Mouse (Mus musculus) neural tube, embryonic 13.5 days (tissue): ENCODE measurements around the gene Rnf186. TPM values are rescaled to one million over a fixed set of nuclear protein-coding genes. Genes with fewer than 3 reads are reported as not detected.

Experiments used
- ATAC-seq: fragments of 200-750 bp; cut with Nextera tagmentation; 2 replicates; pipeline ENCODE4 v1.8.0; 2017; ENCODE audit warnings: low read depth, mild to moderate bottlenecking, moderate TSS enrichment, moderate library complexity
- H3K27ac ChIP-seq: fragments of 300-500 bp; sonication (generic); replicated peaks from 2 replicates; pipeline ENCODE4 v1.5.1; 2015; ENCODE audit warnings: moderate library complexity, mild to moderate bottlenecking, inconsistent platforms
- H3K27me3 ChIP-seq: fragments of 300-500 bp; sonication (generic); 2 replicates; pipeline ENCODE4 v1.6.1; 2015; ENCODE audit warnings: mild to moderate bottlenecking, inconsistent platforms
- H3K36me3 ChIP-seq: fragments of 300-500 bp; sonication (generic); 2 replicates; pipeline ENCODE4 v1.6.1; 2015; ENCODE audit warnings: mild to moderate bottlenecking, inconsistent platforms
- H3K4me1 ChIP-seq: fragments of 300-500 bp; sonication (generic); replicated peaks from 2 replicates; pipeline ENCODE4 v1.6.1; 2015; ENCODE audit warnings: inconsistent platforms
- H3K4me2 ChIP-seq: fragments of 300-500 bp; sonication (generic); 2 replicates; pipeline ENCODE4 v1.6.1; 2015; ENCODE audit warnings: inconsistent platforms, mild to moderate bottlenecking, moderate library complexity
- H3K4me3 ChIP-seq: fragments of 300-500 bp; sonication (generic); 2 replicates; pipeline ENCODE4 v1.5.1; 2015; ENCODE audit warnings: mild to moderate bottlenecking, inconsistent platforms
- H3K9ac ChIP-seq: fragments of 300-500 bp; sonication (generic); 2 replicates; pipeline ENCODE4 v1.6.1; 2015; ENCODE audit warnings: moderate library complexity, mild to moderate bottlenecking, inconsistent platforms
- H3K9me3 ChIP-seq: fragments of 300-500 bp; sonication (generic); 2 replicates; pipeline ENCODE4 v1.6.1; 2016; ENCODE audit warnings: inconsistent platforms
- WGBS: fragments of 180-500 bp; shearing (Covaris S2); methylation state at CpG from one replicate; pipeline ENCODE4 v1.1.7; 2015; 5-methylcytosine and 5-hydroxymethylcytosine counted together
- polyA plus RNA-seq: library from polyadenylated mRNA; unstranded; fragments of >200 nt; fragmentation: Nextera tagmentation; extraction: Ambion mirVana; gene quantifications from 2 replicates; pipeline ENCODE4 v1.2.1, GENCODE M21; 2015

The Rnf186 gene
- not detected in 2 replicates for polyA plus RNA-seq

GRCm38 (mm10) chr4:138966866-138967265 lies at the start of gene Rnf186:
TSS of gene Rnf186 (plus strand) at chr4:138967112.
- H3K9ac ChIP-seq, result no peak within 1 kb of the TSS
- 91% methylated on average over 13 of the region's 13 CpGs for WGBS
- no peak for ATAC-seq
- no peak within 1 kb of the TSS for H3K27ac ChIP-seq
- H3K36me3 ChIP-seq, result no peaks in the 10 kb centered on the region
- H3K4me1 ChIP-seq, result peaks cover 1% of the 10 kb centered on the region; the same call in 1 of the 2 replicates
- no peak within 1 kb of the TSS for H3K4me2 ChIP-seq
- H3K27me3 ChIP-seq, result no peaks in the 10 kb centered on the region
- H3K9me3 ChIP-seq, result no peaks in the 10 kb centered on the region
- H3K4me3 ChIP-seq, result no peak within 1 kb of the TSS

GRCm38 (mm10) chr4:138917282-138917681 lies 49.6 kb upstream of the Rnf186 start:
- whole genome bisulfite sequencing, result 80% methylated on average over 9 of the region's 9 CpGs
- H3K9ac ChIP-seq, result no peak overlapping the region
- H3K27ac ChIP-seq, result no peak overlapping the region
- ATAC-seq, result no peak
- no peak overlapping the region for H3K4me3 ChIP-seq
- no peaks in the 10 kb centered on the region for H3K27me3 ChIP-seq
- peaks cover 27% of the 10 kb centered on the region for H3K4me1 ChIP-seq
- H3K4me2 ChIP-seq, result no peak overlapping the region
- 0 out of 2 replicates have a peak, but pooled peaks cover 4% of the 10 kb centered on the region for H3K9me3 ChIP-seq
- no peaks in the 10 kb centered on the region for H3K36me3 ChIP-seq

GRCm38 (mm10) chr4:138921254-138922130 lies 45.4 kb upstream of the Rnf186 start:
- peak overlapping the region; percentile 27; the same call in 1 of the 2 replicates for H3K9ac ChIP-seq
- peak overlapping the region; percentile 21 for H3K4me3 ChIP-seq
- H3K36me3 ChIP-seq, result no peaks in the 10 kb centered on the region
- H3K27me3 ChIP-seq, result no peaks in the 10 kb centered on the region
- peak; percentile 80 for ATAC-seq
- peak overlapping the region; percentile 51 for H3K4me2 ChIP-seq
- H3K27ac ChIP-seq, result peak overlapping the region; percentile 75
- H3K4me1 ChIP-seq, result peaks cover 32% of the 10 kb centered on the region
- 0 out of 2 replicates have a peak, but pooled peaks cover 4% of the 10 kb centered on the region for H3K9me3 ChIP-seq
- WGBS, result 32% methylated on average over 20 of the region's 20 CpGs

GRCm38 (mm10) chr4:138922131-138922459 lies 44.8 kb upstream of the Rnf186 start:
- peak; percentile 90 for ATAC-seq
- peak overlapping the region; percentile 21 for H3K4me3 ChIP-seq
- peak overlapping the region; percentile 50 for H3K27ac ChIP-seq
- no peaks in the 10 kb centered on the region for H3K27me3 ChIP-seq
- 0 out of 2 replicates have a peak, but pooled peaks cover 3% of the 10 kb centered on the region for H3K9me3 ChIP-seq
- peak overlapping the region; percentile 27; the same call in 1 of the 2 replicates for H3K9ac ChIP-seq
- peak overlapping the region; percentile 51 for H3K4me2 ChIP-seq
- 2% methylated on average over 11 of the region's 11 CpGs for WGBS
- no peaks in the 10 kb centered on the region for H3K36me3 ChIP-seq
- H3K4me1 ChIP-seq, result peaks cover 32% of the 10 kb centered on the region

GRCm38 (mm10) chr4:138925561-138925960 lies 41.4 kb upstream of the Rnf186 start:
- H3K9me3 ChIP-seq, result no peaks in the 10 kb centered on the region
- H3K27ac ChIP-seq, result no peak overlapping the region
- 44% methylated on average over 2 of the region's 2 CpGs for WGBS
- H3K4me1 ChIP-seq, result peaks cover 31% of the 10 kb centered on the region
- no peaks in the 10 kb centered on the region for H3K27me3 ChIP-seq
- ATAC-seq, result no peak
- no peak overlapping the region for H3K9ac ChIP-seq
- no peak overlapping the region for H3K4me3 ChIP-seq
- H3K4me2 ChIP-seq, result no peak overlapping the region
- H3K36me3 ChIP-seq, result no peaks in the 10 kb centered on the region

DNA sequence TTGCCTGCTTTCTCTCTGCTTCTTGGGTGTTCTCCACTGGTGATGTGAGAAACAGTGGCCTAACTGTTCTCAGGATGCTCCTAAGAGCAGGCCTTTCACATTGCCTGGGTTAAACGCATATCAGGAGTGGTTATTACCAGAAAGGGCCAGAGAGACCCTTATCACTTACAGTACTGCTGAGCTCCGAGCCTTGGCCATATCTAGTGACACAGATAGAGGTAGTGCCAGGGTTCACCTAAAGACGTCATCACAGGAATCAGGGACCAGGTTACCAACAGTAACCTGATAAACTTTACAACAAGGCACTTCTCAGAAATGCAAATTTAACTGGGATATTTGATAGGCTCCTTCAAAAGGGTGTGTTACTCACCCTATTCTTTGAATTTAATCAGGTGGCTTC lies 33.0 kb upstream of the Rnf186 start:
- no peak for ATAC-seq
- Histone ChIP-seq H3K4me2 (no peak overlapping the region), H3K27me3 (no peaks in the 10 kb centered on the region), H3K9me3 (no peaks in the 10 kb centered on the region), H3K27ac (no peak overlapping the region), H3K4me1 (no peaks in the 10 kb centered on the region), H3K4me3 (no peak overlapping the region), H3K36me3 (no peaks in the 10 kb centered on the region), H3K9ac (no peak overlapping the region)
- WGBS, result 77% methylated on average over 3 of the region's 3 CpGs

DNA sequence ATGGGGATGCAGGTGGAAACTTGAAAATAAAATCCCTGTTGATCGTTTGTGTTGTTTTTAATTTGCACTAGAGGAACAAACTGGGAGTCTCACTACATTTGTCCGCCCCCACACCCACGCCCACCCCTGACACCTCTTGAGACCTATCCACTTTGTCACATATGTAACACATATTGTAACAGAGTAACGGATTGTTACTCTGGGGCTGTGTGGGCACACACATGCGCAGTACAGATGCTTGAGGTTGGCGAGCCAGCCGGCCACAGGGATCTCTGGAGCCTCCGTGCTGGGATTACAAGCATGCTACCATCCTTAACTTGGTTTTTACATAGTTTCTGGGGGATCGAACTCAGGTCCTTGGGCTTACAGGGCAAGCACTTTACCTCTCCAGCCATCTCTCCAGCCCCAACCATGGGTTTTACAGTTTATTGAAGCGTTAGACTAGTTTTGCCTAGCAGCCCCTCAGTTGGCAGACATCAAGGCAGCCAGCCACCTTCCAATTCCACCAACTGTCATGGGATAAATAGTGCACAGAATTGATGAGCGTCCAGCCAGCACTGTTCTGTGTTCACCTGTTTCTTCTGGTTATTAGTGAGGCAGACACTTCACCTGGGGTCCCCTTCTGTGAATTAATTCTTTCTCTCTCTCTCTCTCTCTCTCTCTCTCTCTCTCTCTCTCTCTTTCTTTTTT lies 32.3 kb upstream of the Rnf186 start:
- no peak overlapping the region for H3K4me2 ChIP-seq
- WGBS, result 87% methylated on average over 11 of the region's 11 CpGs
- no peaks in the 10 kb centered on the region for H3K27me3 ChIP-seq
- H3K9me3 ChIP-seq, result no peaks in the 10 kb centered on the region
- H3K4me1 ChIP-seq, result no peaks in the 10 kb centered on the region
- H3K9ac ChIP-seq, result no peak overlapping the region
- ATAC-seq, result no peak
- no peaks in the 10 kb centered on the region for H3K36me3 ChIP-seq
- no peak overlapping the region for H3K4me3 ChIP-seq
- H3K27ac ChIP-seq, result no peak overlapping the region

DNA sequence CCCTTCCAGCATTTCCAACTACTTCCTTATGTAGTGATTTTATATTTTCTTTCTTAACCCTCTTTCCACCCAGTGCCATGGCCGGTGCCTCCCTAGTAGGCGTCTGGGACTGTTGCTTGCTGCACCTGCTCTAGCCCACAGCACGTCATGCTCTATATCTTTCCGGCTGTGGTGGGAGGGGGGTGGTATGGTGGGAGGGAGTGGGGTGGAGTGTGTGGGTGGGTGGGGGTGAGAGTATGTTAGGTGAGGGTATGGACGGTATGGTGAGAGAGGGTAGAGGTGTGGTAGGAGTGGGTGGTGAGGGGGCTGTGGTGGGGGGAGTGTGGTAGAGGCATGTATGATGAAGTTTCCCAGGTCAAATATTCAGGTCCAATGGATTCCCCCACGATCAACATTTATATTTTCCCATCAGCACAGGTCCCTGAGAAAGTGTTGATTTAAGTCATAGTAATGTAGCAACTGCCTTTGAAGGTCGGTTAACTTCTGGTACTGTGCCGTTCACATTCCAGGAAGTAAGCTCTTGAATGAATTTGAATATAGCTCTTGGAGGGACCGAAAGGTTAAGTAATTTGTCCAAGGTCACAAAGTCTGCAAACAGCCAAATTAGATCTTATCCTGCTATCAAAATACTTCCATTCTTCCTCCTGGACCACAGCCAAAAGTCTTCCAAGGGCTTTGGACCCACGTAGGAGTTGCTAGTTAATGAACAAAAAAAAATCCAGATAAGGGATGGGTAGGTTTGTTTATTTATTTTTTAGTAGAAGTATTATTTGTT lies 28.2 kb upstream of the Rnf186 start:
- no peak overlapping the region for H3K27ac ChIP-seq
- no peak overlapping the region for H3K4me2 ChIP-seq
- H3K4me3 ChIP-seq, result no peak overlapping the region
- no peak for ATAC-seq
- peaks cover 5% of the 10 kb centered on the region; the same call in 1 of the 2 replicates for H3K4me1 ChIP-seq
- H3K9ac ChIP-seq, result no peak overlapping the region
- no peaks in the 10 kb centered on the region for H3K27me3 ChIP-seq
- H3K9me3 ChIP-seq, result no peaks in the 10 kb centered on the region
- WGBS, result 80% methylated on average over 10 of the region's 10 CpGs
- no peaks in the 10 kb centered on the region for H3K36me3 ChIP-seq

GRCm38 (mm10) chr4:138939481-138939880 lies 27.4 kb upstream of the Rnf186 start:
- H3K9ac ChIP-seq, result no peak overlapping the region
- H3K4me1 ChIP-seq, result peaks cover 5% of the 10 kb centered on the region; the same call in 1 of the 2 replicates
- H3K9me3 ChIP-seq, result no peaks in the 10 kb centered on the region
- no peak overlapping the region for H3K4me2 ChIP-seq
- no peak overlapping the region for H3K27ac ChIP-seq
- WGBS, result 64% methylated on average over 4 of the region's 4 CpGs
- no peaks in the 10 kb centered on the region for H3K27me3 ChIP-seq
- ATAC-seq, result no peak
- no peak overlapping the region for H3K4me3 ChIP-seq
- H3K36me3 ChIP-seq, result no peaks in the 10 kb centered on the region

GRCm38 (mm10) chr4:138941401-138941800 lies 25.5 kb upstream of the Rnf186 start:
- Histone ChIP-seq H3K9ac (no peak overlapping the region), H3K27me3 (no peaks in the 10 kb centered on the region), H3K36me3 (no peaks in the 10 kb centered on the region), H3K27ac (no peak overlapping the region), H3K4me3 (no peak overlapping the region), H3K4me1 (peaks cover 5% of the 10 kb centered on the region; the same call in 1 of the 2 replicates), H3K9me3 (no peaks in the 10 kb centered on the region), H3K4me2 (no peak overlapping the region)
- no peak for ATAC-seq
- 40% methylated on average over 6 of the region's 7 CpGs for WGBS

DNA sequence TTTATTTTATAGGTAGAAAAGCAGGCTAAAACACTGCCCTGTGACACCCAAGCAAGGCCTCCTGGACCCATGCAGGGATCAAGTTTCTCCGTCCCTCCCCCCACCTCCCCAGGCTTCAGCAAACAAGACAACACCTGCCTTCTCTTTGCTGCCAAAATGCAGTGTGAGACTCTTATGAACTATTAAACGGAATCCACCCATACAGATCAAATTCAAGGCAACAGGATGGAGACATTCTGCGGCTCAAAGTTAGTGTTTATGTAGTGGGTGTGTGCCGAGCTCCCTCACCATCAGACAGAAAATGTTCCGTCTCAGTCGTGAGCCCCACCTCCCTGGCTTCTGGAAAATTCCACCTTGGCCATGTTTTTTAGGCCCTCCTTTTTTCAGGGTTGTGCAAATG lies 24.9 kb upstream of the Rnf186 start:
- Histone ChIP-seq H3K4me1 (peaks cover 5% of the 10 kb centered on the region; the same call in 1 of the 2 replicates), H3K36me3 (no peaks in the 10 kb centered on the region), H3K27me3 (no peaks in the 10 kb centered on the region), H3K27ac (no peak overlapping the region), H3K9ac (no peak overlapping the region), H3K4me2 (no peak overlapping the region), H3K9me3 (no peaks in the 10 kb centered on the region), H3K4me3 (no peak overlapping the region)
- ATAC-seq, result no peak
- WGBS, result 63% methylated on average over 6 of the region's 6 CpGs

GRCm38 (mm10) chr4:138943730-138944129 lies 23.2 kb upstream of the Rnf186 start:
- H3K4me3 ChIP-seq, result no peak overlapping the region
- H3K9me3 ChIP-seq, result no peaks in the 10 kb centered on the region
- no peaks in the 10 kb centered on the region for H3K36me3 ChIP-seq
- peaks cover 5% of the 10 kb centered on the region; the same call in 1 of the 2 replicates for H3K4me1 ChIP-seq
- no peak overlapping the region for H3K9ac ChIP-seq
- no peak overlapping the region for H3K4me2 ChIP-seq
- no peak for ATAC-seq
- H3K27me3 ChIP-seq, result no peaks in the 10 kb centered on the region
- no peak overlapping the region for H3K27ac ChIP-seq
- WGBS, result 27% methylated on average over 15 of the region's 15 CpGs
